Mouse (Mus musculus) limb, embryonic 10.5 days (tissue): Measurements from ENCODE around the gene Cpeb3. TPM values are rescaled to one million over a fixed set of nuclear protein-coding genes. Genes with fewer than 3 reads are reported as not detected.

Experiments used
- DNase-seq: peaks from one replicate; pipeline ENCODE4 v3.0.0-alpha.2; 2017; ENCODE audit warnings: low spot score
- H3K27ac ChIP-seq: fragments of 300-500 bp; sonication (generic); 2 replicates; pipeline ENCODE4 v1.5.1; 2016; ENCODE audit warnings: mild to moderate bottlenecking
- H3K27me3 ChIP-seq: fragments of 300-500 bp; sonication (generic); 2 replicates; pipeline ENCODE4 v1.6.1; 2016; ENCODE audit warnings: low read depth, mild to moderate bottlenecking; ENCODE audit not compliant: poor library complexity, severe bottlenecking
- H3K36me3 ChIP-seq: fragments of 300-500 bp; sonication (generic); 2 replicates; pipeline ENCODE4 v1.6.1; 2016; ENCODE audit warnings: mild to moderate bottlenecking, moderate library complexity
- H3K4me1 ChIP-seq: fragments of 300-500 bp; sonication (generic); 2 replicates; pipeline ENCODE4 v1.6.1; 2016
- H3K4me3 ChIP-seq: fragments of 300-500 bp; sonication (generic); 2 replicates; pipeline ENCODE4 v1.5.1; 2016; ENCODE audit warnings: mild to moderate bottlenecking, moderate library complexity
- H3K9me3 ChIP-seq: fragments of 300-500 bp; sonication (generic); replicated peaks from 2 replicates; pipeline ENCODE4 v1.6.1; 2016; ENCODE audit warnings: mild to moderate bottlenecking
- WGBS: fragments of 180-500 bp; shearing (Covaris S2); methylation state at CpG from one replicate; pipeline ENCODE4 v1.1.7; 2016; 5-methylcytosine and 5-hydroxymethylcytosine counted together
- polyA plus RNA-seq: library from polyadenylated mRNA; unstranded; fragments of >200 nt; fragmentation: Nextera tagmentation; extraction: Ambion mirVana; gene quantifications from 2 replicates; pipeline ENCODE4 v1.2.1, GENCODE M21; 2016

Gene Cpeb3
- polyA plus RNA-seq, 1 experiment from 2014 or later: 0.78 TPM

DNA sequence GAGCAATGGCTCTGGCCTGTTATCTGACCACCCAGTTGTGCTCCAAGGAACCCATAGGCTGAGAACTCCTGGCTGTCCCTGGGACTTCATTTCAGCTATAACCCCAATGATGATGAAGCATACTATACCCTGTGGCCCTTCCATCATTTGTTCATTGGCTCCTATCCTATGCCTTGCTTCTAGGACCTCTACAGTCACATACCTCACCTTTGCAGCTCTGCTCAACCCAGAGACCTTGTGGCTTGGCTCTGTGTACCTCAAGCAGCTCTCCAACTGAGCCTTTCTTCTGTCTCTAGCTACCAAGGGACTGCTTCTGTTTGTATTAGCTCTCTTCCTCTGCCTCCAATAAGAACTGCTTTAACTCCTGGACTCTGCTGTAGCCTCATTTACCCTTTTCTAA lies 83.4 kb downstream of the Cpeb3 start:
- no peak overlapping the region for H3K4me3 ChIP-seq
- H3K36me3 ChIP-seq: no peaks in the 10 kb centered on the region
- no peaks in the 10 kb centered on the region for H3K4me1 ChIP-seq
- no peaks in the 10 kb centered on the region for H3K9me3 ChIP-seq
- DNase-seq: no peak
- no peaks in the 10 kb centered on the region for H3K27me3 ChIP-seq
- H3K27ac ChIP-seq: no peak overlapping the region

DNA sequence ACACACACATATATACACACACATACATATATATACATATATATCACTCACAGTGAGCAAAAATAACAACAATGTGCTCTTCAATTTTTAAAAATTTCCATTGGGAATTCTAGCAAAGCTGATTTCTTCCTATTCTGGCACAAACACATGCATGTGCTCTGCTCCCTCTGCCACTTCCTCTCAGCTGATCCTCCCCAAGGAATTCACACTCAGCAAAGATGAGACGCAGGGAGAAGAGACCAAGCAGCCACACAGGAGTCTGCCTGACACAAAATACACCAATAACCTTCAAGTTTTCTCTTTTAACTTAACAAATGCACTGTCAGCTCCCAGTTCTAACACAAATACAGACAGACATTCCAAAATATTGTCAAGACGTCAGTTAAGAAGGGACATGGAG lies 89.1 kb downstream of the Cpeb3 start:
- Histone ChIP-seq H3K9me3 (no peaks in the 10 kb centered on the region), H3K27ac (no peak overlapping the region), H3K27me3 (no peaks in the 10 kb centered on the region), H3K4me1 (no peaks in the 10 kb centered on the region), H3K36me3 (no peaks in the 10 kb centered on the region), H3K4me3 (no peak overlapping the region)
- WGBS: 74% methylated on average over 2 of the region's 2 CpGs
- DNase-seq: no peak

DNA sequence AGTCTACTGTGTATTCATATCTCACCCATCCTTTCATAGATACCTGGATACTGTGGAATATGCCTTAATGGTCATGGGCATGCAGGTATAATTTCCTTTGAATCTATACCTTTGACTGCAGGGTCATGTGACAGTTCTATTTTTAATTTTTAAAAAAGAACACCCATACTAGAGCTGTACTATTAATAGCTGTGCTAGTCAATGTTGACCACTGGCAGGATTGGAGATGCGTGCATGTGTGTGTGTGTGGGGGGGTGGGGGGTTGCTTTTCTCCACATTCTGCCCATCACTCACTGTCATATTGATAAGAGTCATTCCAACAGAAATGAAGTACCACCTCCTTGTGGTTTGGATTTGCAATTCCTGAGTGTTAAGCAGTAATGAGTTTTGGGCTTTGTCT lies 92.6 kb downstream of the Cpeb3 start:
- DNase-seq: no peak
- H3K27ac ChIP-seq: no peak overlapping the region
- no peak overlapping the region for H3K4me3 ChIP-seq
- no peaks in the 10 kb centered on the region for H3K27me3 ChIP-seq
- no peaks in the 10 kb centered on the region for H3K36me3 ChIP-seq
- WGBS: 97% methylated on average over 1 of the region's 1 CpGs
- H3K9me3 ChIP-seq: no peaks in the 10 kb centered on the region
- no peaks in the 10 kb centered on the region for H3K4me1 ChIP-seq

DNA sequence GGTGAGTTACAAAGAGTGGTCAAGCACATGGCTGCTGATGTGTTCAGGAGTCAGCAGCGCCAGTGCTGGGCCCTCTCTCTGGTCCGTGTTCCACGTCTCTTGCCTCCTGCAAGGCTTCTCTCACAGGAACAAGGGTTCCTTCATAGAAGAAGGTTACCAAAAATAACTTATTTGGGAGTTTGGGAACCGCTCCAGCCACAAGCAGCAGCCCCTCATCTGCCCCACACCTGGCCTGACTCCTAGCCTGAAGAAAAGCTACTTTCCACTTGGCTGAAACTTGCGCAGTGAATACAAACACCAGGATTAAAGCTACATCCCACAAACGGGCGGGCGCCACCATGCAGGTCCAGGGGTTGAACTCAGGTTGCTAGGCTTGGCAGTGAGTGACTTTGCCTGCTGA lies 93.0 kb downstream of the Cpeb3 start:
- no peak for DNase-seq
- H3K36me3 ChIP-seq: no peaks in the 10 kb centered on the region
- H3K4me1 ChIP-seq: no peaks in the 10 kb centered on the region
- 90% methylated on average over 8 of the region's 8 CpGs for WGBS
- H3K9me3 ChIP-seq: no peaks in the 10 kb centered on the region
- H3K27me3 ChIP-seq: no peaks in the 10 kb centered on the region
- H3K27ac ChIP-seq: no peak overlapping the region
- H3K4me3 ChIP-seq: no peak overlapping the region

DNA sequence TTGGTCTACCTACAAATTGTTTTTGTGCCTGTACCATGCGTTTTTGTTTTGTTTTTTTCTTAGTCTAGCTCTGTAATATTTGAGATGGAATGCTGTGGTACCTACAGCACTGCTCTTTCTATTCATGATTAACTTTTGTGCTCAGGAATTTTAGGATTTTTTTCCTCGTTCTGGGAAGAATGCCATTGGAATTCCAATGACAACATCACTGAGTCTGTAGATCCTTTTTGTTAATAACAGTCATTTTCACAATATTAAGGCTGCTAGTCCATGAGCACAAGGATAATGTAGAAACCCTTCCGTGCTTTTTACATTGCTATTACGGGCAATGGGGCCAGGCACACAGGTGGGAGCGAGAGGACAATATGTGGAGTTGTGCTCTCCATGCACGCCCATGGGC lies 96.6 kb downstream of the Cpeb3 start:
- no peak for DNase-seq
- H3K9me3 ChIP-seq: no peaks in the 10 kb centered on the region
- WGBS: 92% methylated on average over 6 of the region's 6 CpGs
- H3K27me3 ChIP-seq: no peaks in the 10 kb centered on the region
- H3K36me3 ChIP-seq: no peaks in the 10 kb centered on the region
- H3K4me1 ChIP-seq: no peaks in the 10 kb centered on the region
- no peak overlapping the region for H3K27ac ChIP-seq
- H3K4me3 ChIP-seq: no peak overlapping the region

DNA sequence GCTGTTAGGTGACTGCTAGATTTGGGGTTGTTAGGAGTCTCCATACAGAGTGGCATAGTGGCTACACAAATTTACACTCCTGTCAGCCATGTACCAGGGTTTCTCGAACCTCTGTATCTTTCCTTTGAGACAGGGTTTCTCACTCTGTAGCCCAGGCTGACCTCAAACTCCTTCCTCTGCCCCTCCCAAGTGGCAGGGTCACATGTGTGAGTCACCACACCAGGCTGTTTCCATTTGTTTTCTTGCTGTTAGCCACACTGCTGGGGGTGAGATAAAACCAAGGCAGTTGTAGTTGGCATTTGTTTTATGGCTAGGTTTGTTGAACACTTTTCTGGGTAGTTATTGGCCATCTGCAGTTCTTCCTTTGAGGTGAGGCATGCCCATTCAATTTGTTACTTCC lies 97.9 kb downstream of the Cpeb3 start:
- Histone ChIP-seq H3K36me3 (no peaks in the 10 kb centered on the region), H3K4me1 (no peaks in the 10 kb centered on the region), H3K27ac (no peak overlapping the region), H3K9me3 (no peaks in the 10 kb centered on the region), H3K27me3 (no peaks in the 10 kb centered on the region), H3K4me3 (no peak overlapping the region)
- DNase-seq: no peak
- 59% methylated on average over 1 of the region's 1 CpGs for WGBS

DNA sequence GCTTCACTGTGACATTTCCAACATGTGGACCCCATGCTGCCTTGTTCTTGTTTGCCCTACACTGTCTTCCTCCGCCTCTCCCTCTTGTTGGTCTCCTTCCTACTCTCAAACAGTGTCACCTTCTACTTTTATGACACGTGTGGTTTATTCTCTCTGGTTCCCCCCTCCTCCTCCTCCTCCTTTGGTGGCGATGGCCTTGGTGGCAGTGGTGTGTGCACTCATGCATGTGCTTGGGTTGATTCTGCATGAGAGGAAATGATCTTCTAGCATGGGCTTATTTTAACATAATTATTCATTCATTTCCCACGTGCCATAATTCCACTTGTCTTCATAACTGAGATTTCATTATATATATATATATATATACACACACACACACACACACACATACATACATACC lies 98.5 kb downstream of the Cpeb3 start:
- DNase-seq: no peak
- Histone ChIP-seq H3K27ac (no peak overlapping the region), H3K36me3 (no peaks in the 10 kb centered on the region), H3K4me1 (no peaks in the 10 kb centered on the region), H3K9me3 (no peaks in the 10 kb centered on the region), H3K4me3 (no peak overlapping the region), H3K27me3 (no peaks in the 10 kb centered on the region)
- 92% methylated on average over 4 of the region's 4 CpGs for WGBS

DNA sequence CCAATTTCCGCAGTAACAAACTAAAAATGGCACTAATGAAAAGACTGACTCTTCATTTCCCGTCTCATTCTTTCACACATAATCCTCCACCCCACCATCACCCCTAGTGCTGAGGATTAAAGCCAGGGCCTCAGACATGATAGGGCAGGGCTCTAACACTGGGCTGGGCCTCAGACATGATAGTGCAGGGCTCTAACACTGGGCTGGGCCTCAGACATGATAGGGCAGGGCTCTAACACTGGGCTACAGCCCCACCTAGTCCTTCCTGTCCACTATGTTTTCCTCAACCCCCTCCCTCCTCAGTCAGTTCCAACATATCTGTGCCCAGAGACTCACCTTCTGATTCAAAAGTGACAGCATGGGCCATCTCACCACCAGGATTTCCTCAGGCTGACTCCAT lies 107.7 kb downstream of the Cpeb3 start:
- Histone ChIP-seq H3K36me3 (no peaks in the 10 kb centered on the region), H3K4me3 (no peak overlapping the region), H3K4me1 (no peaks in the 10 kb centered on the region), H3K27ac (no peak overlapping the region), H3K27me3 (no peaks in the 10 kb centered on the region), H3K9me3 (no peaks in the 10 kb centered on the region)
- 82% methylated on average over 2 of the region's 2 CpGs for WGBS
- DNase-seq: no peak

DNA sequence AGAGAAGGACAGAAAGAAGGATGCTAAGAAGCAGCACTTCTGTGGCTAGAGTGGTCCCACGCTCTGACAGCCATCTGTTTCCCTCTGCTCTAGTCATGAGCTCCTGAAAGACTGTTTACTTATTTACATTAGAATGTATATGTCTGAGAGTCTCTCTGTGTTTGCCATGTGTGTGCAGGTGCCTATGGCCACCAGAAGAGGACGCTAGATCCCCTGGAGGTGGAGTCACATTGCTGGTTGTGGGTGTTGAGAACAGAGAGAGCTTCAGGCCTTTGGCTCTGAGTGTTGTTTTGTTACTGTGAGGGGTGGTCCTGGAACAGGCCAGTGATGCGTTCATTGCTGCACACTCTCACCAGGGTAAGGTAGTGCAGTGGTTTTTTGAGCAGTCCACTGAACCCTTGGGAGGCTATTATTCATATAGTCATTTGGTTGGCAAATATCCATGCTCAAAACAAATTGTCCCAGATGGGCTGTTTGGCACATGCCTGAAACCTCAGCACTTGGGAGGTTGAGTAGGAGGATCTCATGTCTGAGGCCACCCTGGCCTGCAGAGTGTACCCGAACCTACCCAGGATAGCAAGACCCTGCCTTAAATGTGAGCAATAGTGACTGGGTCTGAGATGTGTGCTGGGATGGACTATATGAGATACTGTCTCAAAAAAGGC lies 112.6 kb downstream of the Cpeb3 start:
- no peaks in the 10 kb centered on the region for H3K9me3 ChIP-seq
- H3K27ac ChIP-seq: no peak overlapping the region
- 77% methylated on average over 4 of the region's 4 CpGs for WGBS
- H3K27me3 ChIP-seq: no peaks in the 10 kb centered on the region
- no peak overlapping the region for H3K4me3 ChIP-seq
- DNase-seq: no peak
- H3K4me1 ChIP-seq: no peaks in the 10 kb centered on the region
- H3K36me3 ChIP-seq: no peaks in the 10 kb centered on the region

DNA sequence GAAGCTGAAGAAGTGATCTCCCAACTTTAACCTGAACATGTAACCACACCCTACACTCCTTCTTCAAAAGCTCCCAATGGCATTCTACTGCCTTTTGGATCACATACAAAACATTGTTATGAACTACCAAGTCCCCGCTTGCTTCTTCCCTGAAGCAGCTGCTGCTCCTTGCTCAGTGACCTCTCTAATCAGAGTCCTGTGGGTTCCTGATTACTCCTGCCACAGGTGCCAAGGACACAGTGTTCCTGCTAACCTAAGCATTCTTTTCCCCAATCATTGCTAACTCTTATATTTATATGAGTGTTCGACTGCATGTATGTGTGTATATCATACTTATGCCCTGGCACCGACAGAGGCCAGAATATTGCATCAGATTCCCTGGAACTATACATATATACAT lies 115.2 kb downstream of the Cpeb3 start:
- no peaks in the 10 kb centered on the region for H3K36me3 ChIP-seq
- 96% methylated on average over 3 of the region's 3 CpGs for WGBS
- H3K4me3 ChIP-seq: no peak overlapping the region
- H3K4me1 ChIP-seq: no peaks in the 10 kb centered on the region
- H3K27me3 ChIP-seq: no peaks in the 10 kb centered on the region
- no peaks in the 10 kb centered on the region for H3K9me3 ChIP-seq
- no peak overlapping the region for H3K27ac ChIP-seq
- DNase-seq: no peak

DNA sequence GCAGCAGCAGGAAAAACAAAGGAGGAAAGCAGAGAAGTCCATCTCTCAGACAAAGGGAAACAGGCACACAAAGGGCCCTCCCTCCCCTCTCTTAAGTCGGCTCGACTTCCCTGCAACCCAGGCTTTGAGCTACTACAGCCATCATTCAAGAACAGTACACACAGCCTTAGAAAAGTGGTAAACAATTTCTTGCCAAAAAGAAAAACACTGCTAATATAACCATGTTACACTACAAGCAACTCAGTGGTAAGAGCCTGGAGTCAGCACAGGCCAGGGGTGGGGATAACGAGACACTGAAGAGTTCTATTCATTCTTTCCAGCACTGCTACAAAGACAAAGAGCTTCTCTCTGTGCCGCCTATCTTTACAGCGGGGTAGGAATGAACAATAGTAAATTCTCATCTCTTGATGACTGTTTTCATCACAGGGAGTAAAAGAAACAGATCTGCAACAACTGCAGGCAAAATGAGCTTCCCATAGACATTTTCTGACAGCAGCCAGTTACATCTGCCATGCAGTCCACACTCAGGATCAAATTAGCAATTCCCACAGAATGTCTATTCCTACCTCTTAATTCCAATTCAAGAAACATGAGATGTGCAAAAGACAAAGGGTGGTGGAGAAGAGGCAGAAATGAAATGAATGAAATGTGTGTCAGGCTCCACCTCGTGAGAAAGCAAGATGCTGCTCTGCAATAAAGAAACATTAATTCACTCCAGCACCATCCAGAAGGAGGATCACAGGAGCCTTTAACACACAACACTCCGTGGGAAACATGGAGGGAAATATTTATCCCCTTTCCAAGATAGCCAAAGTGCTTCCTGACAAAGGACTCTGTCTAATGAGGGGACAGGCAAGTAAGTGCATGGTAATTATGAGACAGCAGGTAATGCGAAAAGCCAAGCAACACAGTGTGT lies 118.0 kb downstream of the Cpeb3 start:
- Histone ChIP-seq H3K27ac (no peak overlapping the region), H3K9me3 (no peaks in the 10 kb centered on the region), H3K4me3 (no peak overlapping the region), H3K27me3 (no peaks in the 10 kb centered on the region), H3K36me3 (no peaks in the 10 kb centered on the region), H3K4me1 (no peaks in the 10 kb centered on the region)
- 61% methylated on average over 8 of the region's 8 CpGs for WGBS
- no peak for DNase-seq

DNA sequence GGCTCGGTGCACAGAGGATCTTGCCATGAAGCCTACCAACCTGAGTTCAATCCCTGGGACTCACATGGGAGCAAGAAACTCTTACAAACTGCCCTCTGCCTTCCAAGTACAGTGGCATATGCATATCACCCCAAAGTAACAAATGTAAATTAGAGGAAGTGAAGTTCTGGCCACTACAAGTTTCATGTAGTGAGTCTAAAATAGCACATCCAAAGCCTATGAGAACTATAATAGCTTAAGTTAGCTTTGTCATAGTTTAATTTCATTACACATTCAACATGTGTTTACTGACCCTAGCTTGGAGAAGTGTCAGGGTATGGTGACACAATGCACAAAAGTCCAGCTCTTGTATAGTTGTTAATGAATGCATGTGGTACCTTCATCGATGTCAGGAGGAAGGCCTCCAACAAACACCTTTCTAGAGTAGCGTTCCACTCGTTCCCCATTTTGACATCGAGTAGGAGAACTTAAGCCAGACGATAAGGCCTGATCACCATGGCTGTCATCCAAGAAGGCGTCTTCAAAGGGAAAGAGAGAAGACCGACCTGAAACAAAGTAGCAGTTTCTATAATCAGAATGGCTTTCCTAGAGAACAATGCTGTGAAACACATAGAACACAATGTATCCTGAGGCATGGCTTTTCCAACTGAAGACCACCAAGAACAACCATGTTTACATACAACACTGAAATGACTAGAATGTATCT lies 120.2 kb downstream of the Cpeb3 start:
- Histone ChIP-seq H3K9me3 (no peaks in the 10 kb centered on the region), H3K36me3 (no peaks in the 10 kb centered on the region), H3K4me1 (no peaks in the 10 kb centered on the region), H3K4me3 (no peak overlapping the region), H3K27ac (no peak overlapping the region), H3K27me3 (no peaks in the 10 kb centered on the region)
- DNase-seq: no peak
- 93% methylated on average over 8 of the region's 8 CpGs for WGBS

DNA sequence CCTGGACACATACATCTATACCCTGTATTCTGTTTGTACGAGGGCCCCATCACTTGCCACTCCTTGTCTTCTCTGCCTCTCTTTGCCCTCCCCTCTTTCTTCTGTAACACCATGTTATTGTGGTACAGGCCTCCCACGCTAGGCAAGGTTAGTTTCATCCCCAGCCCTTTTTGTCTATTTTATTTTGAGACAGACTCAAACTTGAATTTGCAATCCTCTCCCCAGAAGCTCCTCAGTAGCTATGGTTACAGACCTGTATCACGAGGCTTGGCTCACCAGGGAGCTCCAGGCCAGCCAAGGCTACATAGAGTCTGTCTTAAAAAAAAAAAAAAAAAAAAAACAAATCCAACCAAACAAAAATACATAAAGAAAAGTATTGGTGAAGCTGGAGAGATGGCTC lies 123.9 kb downstream of the Cpeb3 start:
- no peaks in the 10 kb centered on the region for H3K9me3 ChIP-seq
- no peak for DNase-seq
- H3K4me3 ChIP-seq: no peak overlapping the region
- 84% methylated on average over 3 of the region's 3 CpGs for WGBS
- no peaks in the 10 kb centered on the region for H3K36me3 ChIP-seq
- no peaks in the 10 kb centered on the region for H3K27me3 ChIP-seq
- H3K27ac ChIP-seq: no peak overlapping the region
- H3K4me1 ChIP-seq: no peaks in the 10 kb centered on the region
